8 mouse cellular contexts compared by ENCODE assay signal in the genomic region with DNA sequence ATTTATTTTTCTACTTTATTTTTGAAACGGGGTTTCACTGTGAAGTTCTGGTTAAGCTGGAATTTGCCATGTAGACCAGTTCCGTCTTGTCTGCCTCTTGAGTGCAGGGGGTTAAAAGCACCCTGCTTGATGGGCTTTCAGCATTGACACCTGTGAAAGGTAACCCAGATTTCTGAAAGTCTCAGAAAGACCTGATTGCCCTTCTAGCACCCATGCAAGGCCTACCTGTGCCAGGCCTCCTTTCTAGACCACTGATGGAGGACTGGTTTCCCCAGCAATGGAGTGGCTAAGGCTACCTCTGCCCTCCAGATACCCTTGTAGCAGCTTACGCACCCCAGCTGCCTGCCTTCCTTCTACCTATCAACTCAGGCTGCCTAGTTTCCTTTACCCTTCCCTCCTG. TPM values are rescaled to one million over a fixed set of nuclear protein-coding genes. Genes with fewer than 3 reads are reported as not detected.
DNase-seq lines count a peak whose midpoint lies in the region; ATAC-seq and TF ChIP-seq lines count a peak whose summit lies in the region.

No protein-coding gene starts in this region.

- peak overlapping the region; percentile 96; the same call in 1 of the 2 replicates for H3K27ac ChIP-seq in forebrain, embryonic 12.5 days
- peak overlapping the region; percentile 98; the same call in 1 of the 2 replicates for H3K27ac ChIP-seq in limb, embryonic 14.5 days (replicated peaks; ENCODE audit: low read depth, low read length)
- peak overlapping the region; percentile 95; the same call in 1 of the 2 replicates for H3K27ac ChIP-seq in stomach, embryonic 14.5 days (ENCODE audit: low read length)

- no peak for DNase-seq in limb, embryonic 14.5 days (ENCODE audit: low spot score)
- DNase-seq in cerebellum, adult 9-10 months: no peak
- DNase-seq in cerebellum, adult 11 months: no peak
- DNase-seq in adrenal gland, postnatal 14 days: no peak

- 64% methylated on average over 3 of the region's 3 CpGs for whole genome bisulfite sequencing in forebrain, embryonic 12.5 days
- 59% methylated on average over 3 of the region's 3 CpGs for WGBS in limb, embryonic 14.5 days
- 62% methylated on average over 3 of the region's 3 CpGs for WGBS in stomach, embryonic 14.5 days

- H3K9me3 ChIP-seq in megakaryocyte, embryonic 14.5 days: no peaks in the 10 kb centered on the region
- no peaks in the 10 kb centered on the region for H3K9me3 ChIP-seq in forebrain, embryonic 12.5 days
- no peaks in the 10 kb centered on the region for H3K9me3 ChIP-seq in limb, embryonic 14.5 days (ENCODE audit: control insufficient read depth, low read length)
- H3K9me3 ChIP-seq in stomach, embryonic 14.5 days (ENCODE audit: control insufficient read depth, low read depth, low read length): no peaks in the 10 kb centered on the region

- H3K4me1 ChIP-seq in megakaryocyte, embryonic 14.5 days: peaks cover 71% of the 10 kb centered on the region
- H3K4me1 ChIP-seq in forebrain, embryonic 12.5 days: peaks cover 24% of the 10 kb centered on the region
- peaks cover 15% of the 10 kb centered on the region for H3K4me1 ChIP-seq in limb, embryonic 14.5 days (ENCODE audit: control insufficient read depth, insufficient read depth, low read length)
- H3K4me1 ChIP-seq in stomach, embryonic 14.5 days (ENCODE audit: control insufficient read depth, insufficient read depth, low read length): peaks cover 14% of the 10 kb centered on the region

- no peak for TF ChIP-seq POLR2A in limb, embryonic 14.5 days (IDR thresholded peaks at IDR 0.05; ENCODE audit: borderline replicate concordance, extremely low read depth, insufficient read depth, insufficient read length)

- H3K4me2 ChIP-seq in forebrain, embryonic 12.5 days: peak overlapping the region; percentile 92
- peak overlapping the region; percentile 70 for H3K4me2 ChIP-seq in limb, embryonic 14.5 days (replicated peaks; ENCODE audit: low read depth, low read length, severe bottlenecking)
- H3K4me2 ChIP-seq in stomach, embryonic 14.5 days (replicated peaks; ENCODE audit: low read depth, low read length): peak overlapping the region; percentile 62

- peak overlapping the region; percentile 89 for H3K9ac ChIP-seq in forebrain, embryonic 12.5 days
- peak overlapping the region; percentile 90; the same call in 1 of the 2 replicates for H3K9ac ChIP-seq in limb, embryonic 14.5 days (ENCODE audit: low read depth, low read length, severe bottlenecking)
- peak overlapping the region; percentile 74; the same call in 1 of the 2 replicates for H3K9ac ChIP-seq in stomach, embryonic 14.5 days (replicated peaks; ENCODE audit: low read depth, low read length)

- no peaks in the 10 kb centered on the region for H3K27me3 ChIP-seq in megakaryocyte, embryonic 14.5 days (replicated peaks)
- 0 out of 2 replicates have a peak, but pooled peaks cover 4% of the 10 kb centered on the region for H3K27me3 ChIP-seq in forebrain, embryonic 12.5 days
- no peaks in the 10 kb centered on the region for H3K27me3 ChIP-seq in limb, embryonic 14.5 days (ENCODE audit: control insufficient read depth, insufficient read depth, low read length)
- no peaks in the 10 kb centered on the region for H3K27me3 ChIP-seq in stomach, embryonic 14.5 days (ENCODE audit: control insufficient read depth, insufficient read depth, low read length)

- peak overlapping the region; percentile 95 for H3K4me3 ChIP-seq in megakaryocyte, embryonic 14.5 days (replicated peaks)
- H3K4me3 ChIP-seq in forebrain, embryonic 12.5 days (replicated peaks): peak overlapping the region; percentile 93
- peak overlapping the region; percentile 60 for H3K4me3 ChIP-seq in limb, embryonic 14.5 days (replicated peaks; ENCODE audit: low read length)
- peak overlapping the region; percentile 94 for H3K4me3 ChIP-seq in stomach, embryonic 14.5 days (ENCODE audit: low read depth, low read length)

- peaks cover 29% of the 10 kb centered on the region for H3K36me3 ChIP-seq in megakaryocyte, embryonic 14.5 days (replicated peaks; ENCODE audit: low read length)
- H3K36me3 ChIP-seq in forebrain, embryonic 12.5 days (replicated peaks): peaks cover 19% of the 10 kb centered on the region
- peaks cover 19% of the 10 kb centered on the region for H3K36me3 ChIP-seq in limb, embryonic 14.5 days (ENCODE audit: control insufficient read depth, insufficient read depth, low read length)
- H3K36me3 ChIP-seq in stomach, embryonic 14.5 days (ENCODE audit: control insufficient read depth, insufficient read depth, low read length): peaks cover 20% of the 10 kb centered on the region; the same call in 1 of the 2 replicates

- ATAC-seq in megakaryocyte, adult 5-6 weeks (ENCODE audit: poor library complexity, severe bottlenecking): no peak
- ATAC-seq in forebrain, embryonic 12.5 days (ENCODE audit: low FRiP score): no peak
- no peak for ATAC-seq in limb, embryonic 14.5 days (ENCODE audit: low FRiP score, low read depth)
- no peak for ATAC-seq in stomach, embryonic 14.5 days (ENCODE audit: insufficient number of reproducible peaks, insufficient read depth, low FRiP score, low read depth)

RNA-seq across cellular contexts. Expression of a gene that starts 0.6 kb away (rescaled TPM):
- polyA plus RNA-seq in megakaryocyte, embryonic 14.5 days (2012; ENCODE audit: insufficient read depth, low replicate concordance): 252 and 695 TPM in 2 replicates
- 468 and 476 TPM in 2 replicates for total RNA-seq in megakaryocyte, adult 5-6 weeks (2015)
- 175 and 180 TPM in 2 replicates for total RNA-seq in megakaryocyte, adult 5-6 weeks (2017)
- 461 and 463 TPM in 2 replicates for polyA plus RNA-seq in forebrain, embryonic 12.5 days (2016; fragmentation: Nextera tagmentation; extraction: Ambion mirVana)
- 487 and 720 TPM in 2 replicates for polyA plus RNA-seq in limb, embryonic 14.5 days (2012; rRNA removed)
- polyA plus RNA-seq in limb, embryonic 14.5 days (2014; fragmentation: Nextera tagmentation; extraction: Ambion mirVana): 511 and 522 TPM in 2 replicates
- 506 and 549 TPM in 2 replicates for polyA plus RNA-seq in stomach, embryonic 14.5 days (2014; fragmentation: Nextera tagmentation; extraction: Ambion mirVana)
- total RNA-seq in adrenal gland, postnatal 14 days (2021): 346 and 376 TPM in 2 replicates

RNA-seq across cellular contexts. Expression of a gene that starts 6.6 kb away (rescaled TPM):
- 68.6 and 109 TPM in 2 replicates for polyA plus RNA-seq in megakaryocyte, embryonic 14.5 days (2012; ENCODE audit: insufficient read depth, low replicate concordance)
- 28.8 and 36.3 TPM in 2 replicates for total RNA-seq in megakaryocyte, adult 5-6 weeks (2015)
- 44.4 and 68.1 TPM in 2 replicates for total RNA-seq in megakaryocyte, adult 5-6 weeks (2017)
- polyA plus RNA-seq in forebrain, embryonic 12.5 days (2016; fragmentation: Nextera tagmentation; extraction: Ambion mirVana): 31.1 and 32.6 TPM in 2 replicates
- 31.2 and 39.6 TPM in 2 replicates for polyA plus RNA-seq in limb, embryonic 14.5 days (2012; rRNA removed)
- 27.4 and 32.6 TPM in 2 replicates for polyA plus RNA-seq in limb, embryonic 14.5 days (2014; fragmentation: Nextera tagmentation; extraction: Ambion mirVana)
- 28.2 and 29.7 TPM in 2 replicates for polyA plus RNA-seq in stomach, embryonic 14.5 days (2014; fragmentation: Nextera tagmentation; extraction: Ambion mirVana)
- total RNA-seq in adrenal gland, postnatal 14 days (2021): 35.8 and 37.2 TPM in 2 replicates

RNA-seq across cellular contexts. Expression of a gene that starts 19.4 kb away (rescaled TPM):
- polyA plus RNA-seq in megakaryocyte, embryonic 14.5 days (2012; ENCODE audit: insufficient read depth, low replicate concordance): 11.7 and 45.6 TPM in 2 replicates
- total RNA-seq in megakaryocyte, adult 5-6 weeks (2015): 45.4 and 51.3 TPM in 2 replicates
- 50.6 and 57.7 TPM in 2 replicates for total RNA-seq in megakaryocyte, adult 5-6 weeks (2017)
- 51.1 and 59.2 TPM in 2 replicates for polyA plus RNA-seq in forebrain, embryonic 12.5 days (2016; fragmentation: Nextera tagmentation; extraction: Ambion mirVana)
- polyA plus RNA-seq in limb, embryonic 14.5 days (2012; rRNA removed): 18.7 and 21.6 TPM in 2 replicates
- polyA plus RNA-seq in limb, embryonic 14.5 days (2014; fragmentation: Nextera tagmentation; extraction: Ambion mirVana): 36.7 and 39.9 TPM in 2 replicates
- 43.9 and 44.3 TPM in 2 replicates for polyA plus RNA-seq in stomach, embryonic 14.5 days (2014; fragmentation: Nextera tagmentation; extraction: Ambion mirVana)
- total RNA-seq in adrenal gland, postnatal 14 days (2021): 49.1 and 53.7 TPM in 2 replicates

RNA-seq across cellular contexts. Expression of a gene that starts 35.2 kb away (rescaled TPM):
- 1.1 TPM in 1 of 2 replicates, not detected in the other for polyA plus RNA-seq in megakaryocyte, embryonic 14.5 days (2012; ENCODE audit: insufficient read depth, low replicate concordance)
- 5.5 and 11.8 TPM in 2 replicates for total RNA-seq in megakaryocyte, adult 5-6 weeks (2015)
- total RNA-seq in megakaryocyte, adult 5-6 weeks (2017): 4.0 and 4.6 TPM in 2 replicates
- 8.5 and 10.8 TPM in 2 replicates for polyA plus RNA-seq in forebrain, embryonic 12.5 days (2016; fragmentation: Nextera tagmentation; extraction: Ambion mirVana)
- polyA plus RNA-seq in limb, embryonic 14.5 days (2012; rRNA removed): 31.9 and 52.5 TPM in 2 replicates
- 6.3 and 8.0 TPM in 2 replicates for polyA plus RNA-seq in limb, embryonic 14.5 days (2014; fragmentation: Nextera tagmentation; extraction: Ambion mirVana)
- 6.3 and 8.3 TPM in 2 replicates for polyA plus RNA-seq in stomach, embryonic 14.5 days (2014; fragmentation: Nextera tagmentation; extraction: Ambion mirVana)
- 11.0 and 14.6 TPM in 2 replicates for total RNA-seq in adrenal gland, postnatal 14 days (2021)

RNA-seq across cellular contexts. Expression of a gene that starts 39.2 kb away (rescaled TPM):
- polyA plus RNA-seq in megakaryocyte, embryonic 14.5 days (2012; ENCODE audit: insufficient read depth, low replicate concordance): 0.25 TPM in 1 of 2 replicates, not detected in the other
- 0.11 TPM in 1 of 2 replicates, not detected in the other for total RNA-seq in megakaryocyte, adult 5-6 weeks (2015)
- total RNA-seq in megakaryocyte, adult 5-6 weeks (2017): 0.08 TPM in 1 of 2 replicates, not detected in the other
- 4.3 and 5.2 TPM in 2 replicates for polyA plus RNA-seq in forebrain, embryonic 12.5 days (2016; fragmentation: Nextera tagmentation; extraction: Ambion mirVana)
- polyA plus RNA-seq in limb, embryonic 14.5 days (2012; rRNA removed): 32.6 and 42.5 TPM in 2 replicates
- 14.5 and 19.8 TPM in 2 replicates for polyA plus RNA-seq in limb, embryonic 14.5 days (2014; fragmentation: Nextera tagmentation; extraction: Ambion mirVana)
- 10.2 and 10.4 TPM in 2 replicates for polyA plus RNA-seq in stomach, embryonic 14.5 days (2014; fragmentation: Nextera tagmentation; extraction: Ambion mirVana)
- total RNA-seq in adrenal gland, postnatal 14 days (2021): 2.1 and 2.9 TPM in 2 replicates
